Mouse (Mus musculus) thymus, postnatal 36 days (tissue): ENCODE results near the gene Olfr1441.

ENCODE experiments used
- DNase-seq, 2 experiments: peaks; one replicate each; pipeline ENCODE4 v3.0.0; 2022; ENCODE audit warnings: mixed read lengths in 2 of 2

The Olfr1441 gene

DNA sequence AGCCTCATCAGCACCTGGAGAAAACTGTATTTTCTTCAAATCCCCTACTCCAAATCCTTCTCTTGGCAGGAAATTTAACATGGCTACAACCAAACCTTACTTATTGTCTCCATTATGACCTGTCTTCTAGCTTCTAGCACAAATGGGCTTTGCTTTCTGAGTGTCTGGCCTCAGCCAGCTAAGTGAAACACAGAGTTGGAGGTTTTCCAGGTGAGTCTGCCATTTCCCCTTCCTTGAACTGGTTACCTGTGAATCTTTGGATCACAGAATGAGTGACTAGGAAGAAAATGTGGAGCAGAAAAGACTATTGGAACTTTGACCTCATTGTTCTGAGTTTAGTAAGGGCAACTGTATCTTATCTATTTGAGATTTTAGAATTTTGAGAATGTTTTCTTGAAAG is at the start of gene Olfr1441:
Gene Olfr1441 (plus strand): TSS at position 73 of the 400 bp plus-strand sequence.
- DNase-seq = no peak

DNA sequence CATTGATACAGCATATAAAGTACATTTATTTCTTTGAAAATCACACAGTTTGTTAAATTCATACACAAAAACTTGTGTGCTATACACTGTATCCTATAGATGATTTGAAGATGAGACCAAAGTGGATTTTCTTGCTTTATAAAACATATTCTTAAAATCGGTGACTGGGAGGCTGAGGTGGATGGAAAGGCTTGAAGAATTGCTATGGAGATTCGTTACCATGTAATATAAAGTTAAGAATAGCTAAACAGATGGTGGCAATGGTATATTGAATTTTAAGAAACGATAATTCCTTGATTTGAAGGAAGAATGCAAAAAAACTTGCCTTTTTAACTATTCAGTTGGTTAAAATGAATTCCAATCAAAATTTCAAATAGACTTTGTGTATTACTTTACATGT is 44.2 kb upstream of the Olfr1441 start:
- no peak for DNase-seq

DNA sequence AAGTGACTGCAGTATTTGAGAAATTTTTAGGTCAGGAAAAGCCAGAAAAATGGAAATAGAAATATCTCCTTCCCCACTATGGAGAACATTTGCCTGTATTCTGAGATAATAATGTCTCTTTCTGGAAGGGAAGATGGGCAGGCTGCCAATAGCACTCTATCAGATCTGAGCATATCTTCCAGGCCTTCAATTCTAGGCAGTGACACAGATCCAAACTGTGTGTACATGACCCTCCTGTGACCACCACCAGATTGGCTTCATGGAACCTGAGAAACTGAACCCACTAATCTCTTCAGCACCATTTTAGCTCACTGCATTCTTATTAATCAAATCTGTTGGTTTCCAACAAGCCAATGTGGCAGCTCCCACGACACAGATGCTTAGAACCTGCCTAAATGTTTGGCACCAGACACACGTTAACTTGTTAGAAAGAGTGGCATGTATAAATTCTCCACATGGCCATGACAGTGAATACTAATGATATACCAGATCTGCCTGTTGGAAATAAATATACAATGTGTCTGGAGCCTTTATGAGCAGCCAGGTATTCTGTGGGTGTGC is 42.7 kb upstream of the Olfr1441 start:
- DNase-seq = no peak

DNA sequence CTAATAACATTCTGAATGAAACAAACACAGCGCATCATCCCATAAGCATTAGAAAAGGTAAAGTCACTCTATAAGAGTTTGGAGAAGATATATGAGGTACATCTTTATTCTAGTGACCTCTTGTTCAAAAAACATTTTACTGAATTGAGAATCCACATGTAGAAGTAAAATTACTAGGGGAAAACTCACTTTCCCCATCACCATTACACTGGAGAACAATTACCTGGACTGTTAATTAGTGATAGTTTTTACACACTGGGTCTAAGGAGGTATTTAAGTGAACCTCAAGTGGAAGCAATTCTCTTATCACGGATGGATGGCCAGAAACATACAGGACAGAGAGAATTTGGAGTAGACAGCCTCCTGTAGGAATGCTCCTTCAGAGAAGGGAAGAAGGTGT is 30.3 kb upstream of the Olfr1441 start, which contains the start of gene Olfr1440:
Gene Olfr1440 (plus strand): TSS at position 301 of the 400 bp plus-strand sequence.
- DNase-seq = no peak

DNA sequence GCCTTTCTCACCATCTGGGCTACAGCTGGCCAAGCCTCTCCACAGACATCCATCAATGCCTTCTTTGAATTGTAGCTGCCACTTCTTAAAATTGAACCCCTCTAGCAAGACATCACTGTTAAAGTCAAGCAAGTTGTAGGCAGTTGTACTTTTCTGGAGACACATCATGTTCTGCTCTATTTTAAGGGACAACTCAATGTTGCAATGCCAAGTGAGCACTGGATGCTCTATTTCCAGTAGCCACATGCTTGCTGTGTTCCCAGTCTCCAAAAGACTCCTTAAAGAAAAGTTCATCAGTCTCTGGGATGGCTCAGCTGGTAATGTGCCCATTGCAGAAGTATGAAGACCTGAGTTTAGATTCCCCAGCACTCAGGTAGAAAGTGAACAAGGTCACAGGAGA is 3.5 kb upstream of the Olfr1441 start:
- DNase-seq = no peak

DNA sequence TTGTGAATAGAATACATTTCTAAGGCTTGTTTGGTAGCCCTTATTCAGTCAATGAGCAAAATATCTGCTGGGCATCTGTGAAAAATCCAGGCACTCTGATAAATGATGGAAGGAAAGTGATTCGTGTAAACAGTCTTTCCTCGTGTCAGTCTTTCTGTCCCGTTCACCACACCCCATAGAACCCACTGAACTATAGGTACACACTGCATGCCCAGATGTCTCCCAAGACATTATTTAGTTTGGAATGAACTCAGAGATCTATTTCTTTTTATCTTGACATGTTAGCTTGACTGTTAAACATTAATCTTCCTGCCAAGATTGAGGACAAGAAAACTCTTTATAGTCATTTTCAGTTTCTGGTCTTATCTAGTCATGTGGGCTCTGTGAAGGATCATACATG is 1.1 kb downstream of the Olfr1441 start:
- DNase-seq = no peak

DNA sequence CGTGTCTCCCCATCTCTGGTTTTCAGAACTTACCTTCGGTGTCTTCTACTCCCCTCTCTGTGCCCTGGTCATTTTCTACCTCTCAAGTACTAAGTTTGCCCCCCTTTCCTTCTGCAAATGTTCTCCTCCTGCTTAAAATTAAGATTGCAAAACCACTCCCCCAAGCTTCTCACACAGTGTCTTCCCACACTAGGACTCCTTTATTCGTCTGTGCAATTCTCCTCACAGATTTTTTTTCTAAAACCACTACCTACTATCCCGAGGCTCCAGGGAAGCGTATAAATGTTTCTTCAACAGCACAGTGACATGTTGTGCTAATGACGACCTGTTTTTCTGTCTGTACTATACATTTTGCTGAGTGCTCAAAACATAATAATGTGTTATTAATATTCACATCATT is 3.3 kb downstream of the Olfr1441 start:
- no peak for DNase-seq

DNA sequence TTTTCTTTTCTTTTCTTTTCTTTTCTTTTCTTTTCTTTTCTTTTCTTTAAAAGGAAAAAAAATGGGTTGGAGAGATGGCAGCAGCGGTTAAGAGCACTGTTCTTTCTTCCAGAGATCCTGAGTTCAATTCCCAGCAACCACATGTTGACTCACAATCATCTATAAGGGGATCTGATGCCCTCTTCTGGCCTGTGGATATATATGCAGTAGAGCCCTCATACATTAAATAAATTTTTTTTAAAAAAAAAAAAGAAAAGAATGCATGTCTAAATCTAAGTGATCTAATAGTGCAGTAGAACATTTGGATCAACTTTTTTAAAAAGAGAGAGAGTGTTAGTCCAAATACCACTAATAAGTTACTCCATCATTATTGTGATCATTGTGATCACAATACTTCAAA is 4.4 kb downstream of the Olfr1441 start:
- DNase-seq = no peak

DNA sequence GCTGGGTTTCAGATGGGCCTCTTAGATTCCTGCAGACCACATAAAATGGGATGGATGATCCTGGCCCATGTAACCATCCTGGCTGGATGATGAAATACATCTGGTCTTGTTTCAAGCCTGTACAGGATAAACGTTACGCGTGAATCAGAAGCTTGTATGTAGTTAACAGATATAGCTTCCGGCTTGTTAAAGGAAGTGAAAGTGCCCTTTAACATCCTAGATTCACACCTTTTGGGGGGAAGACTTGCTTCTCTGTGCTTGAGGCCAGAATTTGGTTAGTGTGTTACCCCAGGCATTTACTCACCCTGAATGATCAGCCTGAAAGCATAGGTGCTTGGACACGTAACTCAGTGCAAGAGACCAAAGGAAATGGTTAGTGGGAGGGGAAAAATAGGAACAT is 9.9 kb downstream of the Olfr1441 start:
- DNase-seq = no peak

DNA sequence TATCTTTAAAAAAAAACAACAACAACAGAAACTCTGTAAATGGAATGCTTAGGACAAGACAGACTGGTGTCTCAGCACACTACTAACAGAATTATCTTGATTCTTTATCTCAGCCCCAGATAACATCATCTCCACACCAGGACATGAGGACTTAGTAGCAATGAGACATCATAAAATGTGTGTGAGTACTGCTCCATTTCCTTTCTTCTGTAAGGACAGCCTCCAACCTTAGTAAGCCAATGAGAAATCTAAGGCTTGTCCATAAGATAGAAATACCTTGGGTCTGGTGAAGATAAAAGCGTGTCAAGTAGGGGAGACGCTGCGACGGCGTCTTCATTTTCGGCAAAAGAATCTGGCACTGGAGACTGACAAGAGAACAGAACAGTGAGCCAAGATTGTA is 10.4 kb downstream of the Olfr1441 start, which contains the start of gene Pfpl:
Gene Pfpl (plus strand): TSS at position 301 of the 400 bp plus-strand sequence.
- DNase-seq = no peak

DNA sequence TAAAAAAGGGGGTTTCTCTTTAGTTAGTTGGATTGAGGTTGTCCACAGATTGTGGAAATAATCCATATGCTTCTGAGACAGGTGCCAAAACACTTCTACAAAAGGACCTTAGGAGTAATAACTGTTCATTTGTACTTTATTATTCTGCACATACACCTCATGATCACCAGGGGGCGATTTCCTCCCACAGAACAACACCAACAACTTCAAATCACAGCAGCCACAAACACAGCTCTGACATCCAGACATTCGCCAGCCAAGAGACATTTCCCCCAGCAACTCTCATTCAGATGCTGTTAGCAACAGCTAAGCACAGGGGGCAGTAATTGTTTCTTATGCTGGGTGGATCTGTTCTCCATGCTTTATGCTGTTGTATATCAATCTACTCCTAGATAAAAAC is 15.8 kb downstream of the Olfr1441 start:
- DNase-seq = no peak

DNA sequence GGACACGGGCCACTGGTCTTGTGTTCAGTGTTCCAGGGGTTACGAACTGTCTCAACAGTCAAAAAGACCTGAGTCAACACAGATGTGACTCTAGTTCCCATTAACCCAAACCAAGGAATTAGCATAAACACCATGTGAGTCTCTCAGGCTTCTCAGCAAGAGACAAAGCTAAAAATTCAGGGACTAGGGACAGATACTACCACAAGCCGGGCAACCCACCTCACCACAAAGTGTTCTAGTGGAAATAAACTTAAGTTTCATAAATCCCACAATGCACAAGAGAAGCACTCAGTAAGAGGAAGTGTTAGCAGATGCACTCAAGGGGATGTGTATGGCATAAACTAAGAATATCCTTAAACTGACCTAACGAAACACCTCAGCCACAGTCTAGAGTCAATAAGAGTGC is 17.8 kb downstream of the Olfr1441 start:
- no peak for DNase-seq

DNA sequence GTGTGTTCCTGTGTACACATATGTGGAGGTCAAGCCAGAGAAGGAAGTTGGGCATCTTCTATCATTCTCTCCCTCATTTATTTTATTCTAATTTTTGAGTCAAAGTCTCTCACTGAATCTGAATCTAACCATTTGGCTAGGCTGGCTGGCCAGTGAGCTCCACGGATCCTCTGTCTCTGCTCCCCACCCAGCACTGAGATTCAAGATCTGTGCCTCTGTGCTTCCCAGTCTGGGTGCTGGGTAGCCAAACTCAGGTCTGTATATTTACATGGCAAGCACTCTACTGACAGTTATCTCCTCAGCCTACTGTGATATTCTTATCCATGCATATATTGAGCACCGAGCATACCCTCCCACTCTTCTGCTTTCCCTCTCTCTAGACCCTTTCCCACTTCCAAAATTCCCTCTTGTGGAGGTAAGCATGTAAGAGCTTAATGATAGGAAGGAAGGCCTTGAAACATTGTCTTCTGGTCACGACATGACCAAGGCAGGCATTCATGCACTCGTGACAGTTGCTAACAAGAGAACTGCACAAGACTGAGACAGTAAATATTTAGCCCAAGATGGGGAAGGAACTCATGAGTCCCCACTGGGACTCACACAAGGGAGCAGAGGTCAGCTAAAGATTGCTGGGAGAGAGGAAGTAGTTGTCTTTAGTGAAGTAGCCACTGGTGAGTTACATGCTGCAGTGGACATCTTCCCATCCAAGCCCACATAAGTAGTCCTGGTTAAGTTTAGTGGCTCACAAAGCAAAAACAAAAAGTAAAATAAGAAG is 18.7 kb downstream of the Olfr1441 start:
- no peak for DNase-seq

DNA sequence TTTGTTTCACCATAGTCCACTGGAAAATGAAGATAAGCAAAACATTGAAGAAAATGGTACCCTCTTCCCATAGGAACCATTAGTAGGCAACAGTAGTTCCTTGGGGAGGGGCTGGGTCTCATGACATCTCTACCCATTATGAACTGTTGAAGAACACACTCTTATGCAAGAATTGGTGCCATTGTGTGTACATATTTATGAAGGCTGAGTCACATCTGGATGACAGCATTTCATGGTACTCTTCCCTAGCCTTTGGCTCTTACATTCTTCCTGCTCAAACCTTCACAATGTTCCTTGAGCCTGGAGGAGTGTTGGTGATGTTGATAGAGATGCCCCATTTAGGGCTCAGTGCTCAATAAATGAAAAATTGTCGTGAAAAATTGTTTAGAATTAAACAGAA is 22.3 kb downstream of the Olfr1441 start:
- DNase-seq = no peak

DNA sequence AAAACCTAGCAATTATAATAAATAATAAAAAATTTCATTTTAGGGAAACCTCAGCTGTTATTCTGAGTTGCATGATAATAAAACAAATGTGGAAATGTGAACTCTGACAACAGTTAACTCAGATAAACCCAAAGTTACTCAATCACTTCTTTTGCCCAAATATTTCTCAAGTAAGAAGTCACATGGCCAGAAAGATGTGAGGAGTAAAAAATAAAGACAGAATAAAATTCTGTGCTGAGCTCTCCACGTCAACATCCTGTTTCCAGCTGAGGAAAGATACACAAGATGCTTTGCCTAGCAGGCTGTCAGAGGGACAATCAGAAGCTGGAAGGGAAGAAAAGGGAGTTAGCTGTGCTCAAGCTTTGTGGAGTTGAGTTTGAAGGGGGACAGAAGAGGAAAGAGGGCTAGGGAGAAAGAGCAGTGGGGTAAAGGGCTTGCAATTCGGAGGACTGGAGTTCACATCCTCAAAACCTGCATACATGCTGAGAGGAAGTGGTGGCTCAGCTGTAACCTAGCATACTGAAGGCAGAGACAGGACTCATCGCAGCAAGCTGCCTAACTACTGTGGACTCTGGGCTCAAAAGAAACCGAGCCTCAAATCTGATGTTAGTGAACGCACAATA is 23.0 kb downstream of the Olfr1441 start:
- no peak for DNase-seq

DNA sequence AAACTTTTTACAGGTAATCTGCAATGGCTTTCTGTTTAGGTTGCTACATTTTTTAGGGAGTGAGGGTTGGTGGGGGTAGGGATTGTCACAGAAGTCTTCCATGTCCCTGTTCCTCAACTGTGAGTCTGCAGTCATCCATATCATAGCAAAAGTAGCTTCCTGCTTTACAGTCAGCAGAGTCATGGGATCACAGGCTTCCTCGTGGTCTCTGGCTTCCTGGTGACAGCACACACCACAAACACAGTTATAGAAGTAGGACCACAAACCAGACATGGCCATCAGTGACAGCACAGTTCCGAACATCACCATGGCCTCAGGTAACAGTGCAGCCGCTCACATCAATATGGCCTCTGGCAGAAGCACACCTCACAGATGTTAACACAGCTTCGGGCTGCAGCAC is 25.3 kb downstream of the Olfr1441 start:
- DNase-seq = no peak

DNA sequence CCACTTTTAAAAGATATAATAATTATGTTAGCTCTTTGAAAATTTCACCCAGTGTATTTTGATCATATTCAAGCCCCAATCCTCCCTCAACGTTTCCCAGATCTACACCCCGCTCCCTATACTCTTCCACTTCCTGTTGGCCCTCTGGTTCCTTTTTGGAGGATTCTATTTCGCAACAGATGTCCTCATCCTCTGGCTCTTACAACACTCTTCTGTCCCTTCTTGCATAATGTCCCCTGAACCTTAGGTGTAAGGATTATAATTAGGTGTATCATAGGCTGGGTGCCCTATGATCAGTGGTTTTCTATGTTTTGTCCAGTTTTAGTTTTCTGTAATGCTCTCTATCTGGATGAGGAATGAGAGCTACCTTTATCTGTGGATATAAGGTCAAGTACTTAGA is 27.8 kb downstream of the Olfr1441 start:
- DNase-seq = no peak

DNA sequence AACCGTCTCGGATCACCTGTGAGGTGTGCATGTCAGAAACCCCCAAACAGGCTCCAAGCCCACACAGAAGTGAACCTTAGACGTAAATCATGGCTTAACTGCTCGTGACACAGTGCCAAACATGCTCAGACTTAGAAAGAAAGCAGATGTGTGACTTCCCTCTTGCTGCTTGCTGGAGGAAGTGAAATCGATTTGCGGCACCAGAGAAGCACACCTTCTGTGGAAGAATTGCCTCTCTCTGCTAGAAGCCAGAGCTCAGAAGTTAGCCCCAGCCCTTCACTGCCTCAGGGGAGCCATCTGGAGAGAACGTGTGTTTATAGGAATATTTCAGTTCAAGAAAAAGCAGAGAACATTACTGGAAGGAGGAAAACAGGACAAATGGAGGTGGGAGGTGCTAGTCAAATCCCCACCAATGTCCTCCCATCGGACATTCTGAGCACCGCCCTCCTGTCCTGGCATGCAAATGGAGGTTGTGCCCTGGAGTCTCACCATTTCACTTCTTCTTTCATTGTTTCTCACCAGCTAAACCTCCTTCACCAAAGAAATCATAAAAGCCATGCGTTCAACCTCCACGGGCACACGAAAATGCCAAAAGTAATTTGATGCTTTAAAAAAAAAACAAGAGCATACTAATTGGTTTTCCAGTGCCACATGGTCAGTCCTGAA is 40.3 kb downstream of the Olfr1441 start:
- no peak for DNase-seq

DNA sequence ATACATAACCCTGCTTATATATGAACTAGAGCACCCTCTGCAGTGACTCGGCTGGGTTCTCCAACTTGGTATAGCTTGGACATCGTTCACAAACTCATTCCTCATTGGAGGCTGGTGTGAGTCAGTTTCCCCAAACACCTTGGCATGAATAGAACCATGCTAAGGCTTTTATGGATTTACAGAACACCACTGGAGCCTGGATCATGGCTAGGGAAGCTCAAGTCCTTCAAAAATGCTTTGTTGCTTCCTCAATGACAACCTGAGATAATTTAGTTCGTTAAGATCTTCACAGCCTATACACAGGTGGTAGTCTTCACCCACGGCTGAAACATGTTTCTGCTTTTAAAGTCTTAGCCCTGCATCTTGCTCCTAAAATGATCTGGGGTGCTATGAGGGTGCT is 42.3 kb downstream of the Olfr1441 start:
- DNase-seq = no peak

DNA sequence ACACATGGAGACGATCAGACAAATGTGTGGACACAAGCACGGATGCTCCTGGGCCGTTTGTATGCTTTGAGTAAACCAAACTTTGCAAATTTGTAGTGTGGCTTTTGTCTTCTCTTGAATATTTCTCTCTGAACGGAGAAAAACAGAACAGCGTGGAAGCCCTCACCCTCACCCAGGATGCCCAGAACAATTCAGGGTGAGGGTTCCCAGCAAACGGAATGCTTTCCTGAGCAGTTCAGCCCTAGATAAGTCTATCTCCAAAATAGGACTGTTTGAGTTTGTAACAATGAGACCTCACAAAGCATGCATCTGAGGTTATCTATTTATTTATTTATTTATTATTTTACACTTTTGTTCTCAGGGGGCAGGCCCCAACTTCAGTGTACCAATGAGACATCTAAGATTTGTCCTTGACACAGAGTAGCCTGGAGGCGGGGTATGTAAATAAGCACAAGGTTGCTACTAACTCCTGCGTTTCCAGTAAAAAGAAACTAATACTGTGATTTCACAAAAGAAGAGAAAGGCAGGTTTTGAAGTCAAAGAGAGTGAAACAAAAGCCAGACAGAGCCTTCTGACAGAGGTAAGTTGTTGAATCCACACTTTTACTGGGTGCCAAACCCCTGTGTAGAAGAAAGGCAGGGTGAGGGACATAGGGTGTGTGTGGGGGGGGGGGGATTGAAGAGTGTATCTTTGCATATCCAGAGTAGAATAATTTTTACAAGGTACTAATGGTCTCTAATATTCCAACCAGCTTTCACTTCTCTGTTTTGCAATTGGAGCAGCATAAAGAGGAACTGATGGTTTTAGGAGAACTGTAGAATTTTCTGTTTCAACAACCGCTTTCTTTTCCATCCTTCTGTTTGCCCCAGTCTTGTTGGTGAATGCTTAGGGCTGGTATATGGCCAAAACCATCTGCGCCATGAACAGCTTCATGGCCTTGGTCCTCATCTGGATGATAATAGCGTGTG is 43.3 kb downstream of the Olfr1441 start, which contains the start of gene Mpeg1:
Gene Mpeg1 (plus strand): TSS at position 498 of the 968 bp plus-strand sequence.
- DNase-seq = no peak

DNA sequence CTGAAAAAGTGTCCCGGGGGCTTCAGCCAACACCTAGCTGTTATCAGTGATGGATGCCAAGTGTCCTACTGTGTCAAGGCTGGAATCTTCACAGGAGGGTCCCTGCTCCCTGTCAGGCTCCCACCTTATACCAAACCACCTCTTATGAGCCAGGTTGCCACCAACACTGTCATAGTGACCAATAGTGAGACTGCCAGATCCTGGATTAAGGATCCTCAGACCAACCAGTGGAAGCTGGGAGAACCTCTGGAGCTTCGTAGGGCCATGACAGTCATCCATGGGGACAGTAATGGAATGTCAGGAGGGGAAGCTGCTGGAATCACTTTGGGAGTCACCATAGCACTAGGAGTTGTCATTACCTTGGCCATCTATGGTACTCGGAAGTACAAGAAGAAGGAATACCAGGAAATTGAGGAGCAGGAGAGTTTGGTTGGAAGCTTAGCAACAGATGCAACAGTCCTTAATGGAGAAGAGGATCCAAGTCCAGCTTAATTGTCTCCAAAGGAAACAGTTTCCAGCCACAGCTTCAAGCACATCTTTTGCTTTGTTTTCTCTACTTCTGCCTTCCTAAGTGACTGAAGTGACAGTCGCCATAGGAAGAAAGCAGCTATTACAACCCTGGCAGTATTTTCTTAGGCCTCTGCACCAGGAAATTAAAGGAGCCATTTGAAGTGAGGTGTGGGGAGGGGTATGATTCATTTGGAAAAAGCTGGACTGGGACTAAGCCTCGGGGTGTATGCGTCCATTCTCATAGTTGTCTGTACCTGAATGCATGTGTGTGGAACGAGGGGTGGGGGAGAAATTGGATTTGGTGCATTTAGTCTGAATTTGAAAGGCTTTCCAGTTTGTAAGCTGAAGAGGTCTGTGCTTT is 45.9 kb downstream of the Olfr1441 start:
- DNase-seq = no peak
